Mouse (Mus musculus) ES-Bruce4 (cell line): ENCODE data around the gene Zfp61.

Experiments
- CTCF ChIP-seq: IDR thresholded peaks from one replicate; pipeline ENCODE4 v1.8.1; 2011; ENCODE audit warnings: low read depth, low read length
- EP300 ChIP-seq: IDR thresholded peaks from 2 replicates; pipeline ENCODE4 v1.6.1; 2011; ENCODE audit warnings: low read depth, low read length; ENCODE audit not compliant: insufficient read depth
- POLR2A ChIP-seq: IDR thresholded peaks from one replicate; pipeline ENCODE4 v1.8.1; 2011; ENCODE audit warnings: low read length; ENCODE audit not compliant: insufficient read depth

DNA sequence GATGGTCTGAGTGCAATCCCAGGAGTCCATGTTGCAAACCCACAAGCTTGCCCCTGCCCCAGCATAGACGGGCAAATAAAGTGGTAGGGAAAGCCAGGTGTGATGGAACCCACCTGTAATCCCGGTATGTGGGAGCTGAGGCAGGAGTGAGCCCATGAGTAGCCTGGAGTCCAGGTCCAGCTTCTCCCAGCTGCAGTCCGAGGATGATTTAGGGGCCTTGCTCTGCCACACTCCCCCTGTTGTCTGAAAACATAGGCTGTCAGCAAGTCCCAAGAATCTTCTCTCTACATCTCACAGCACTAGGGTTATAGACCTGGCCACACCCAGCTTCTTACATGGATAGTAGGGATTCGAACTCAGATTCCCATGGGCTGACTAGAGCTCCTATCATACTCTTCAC is 14.1 kb downstream of the Zfp61 start:
- TF ChIP-seq CTCF (no peak), POLR2A (no peak), EP300 (no peak)
